Mouse (Mus musculus): ENCODE results near the gene Fancf.

DNA sequence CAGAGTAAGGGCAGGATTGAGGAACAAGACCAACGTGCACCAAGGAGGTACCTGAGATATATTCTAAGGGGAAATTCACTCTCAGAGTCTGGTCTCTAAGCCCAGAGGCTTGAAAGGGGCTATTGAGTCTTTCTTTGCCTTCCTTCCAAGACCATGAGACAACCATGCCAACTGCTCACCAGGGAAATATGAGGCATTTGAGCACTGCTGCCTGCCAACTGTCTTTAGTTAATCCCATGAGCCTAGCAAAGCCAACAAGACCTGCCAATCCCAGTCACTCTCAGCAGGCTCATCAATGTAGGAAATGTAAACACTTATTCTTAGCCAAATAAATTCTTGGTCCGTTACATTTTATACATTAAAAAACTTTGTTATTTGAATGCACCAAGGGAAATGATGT lies 40.6 kb downstream of the Fancf start:
- no peak for TF ChIP-seq CTCF (IDR thresholded peaks at IDR 0.05; ENCODE audit: control insufficient read depth, insufficient read depth, insufficient replicate concordance, low read depth, low read length)
- TF ChIP-seq POLR2A (IDR thresholded peaks at IDR 0.05; ENCODE audit: control insufficient read depth, low read depth, low read length), result no peak
